Mouse (Mus musculus): ENCODE measurements around the gene Sh3glb2.

GRCm38 (mm10) chr2:30408452-30409100, 49.4 kb upstream of the Sh3glb2 start:
- no peak for TF ChIP-seq CTCF (IDR thresholded peaks at IDR 0.05; ENCODE audit: extremely low read depth, insufficient read depth, insufficient read length, insufficient replicate concordance)
- no peak for TF ChIP-seq POLR2A (IDR thresholded peaks at IDR 0.05; ENCODE audit: low read depth, low read length)

Data from spleen, adult 2 months (tissue).